Mouse (Mus musculus): ENCODE measurements around the gene Gm9112. TPM values are rescaled to one million over a fixed set of nuclear protein-coding genes. Genes with fewer than 3 reads are reported as not detected.
"Not testable (repeated sequence)": the region's sequence is repeated elsewhere in the genome, so short reads cannot be mapped to it uniquely, and the experiment has no call there.

The Gm9112 gene
- not detected in 2 replicates for polyA plus RNA-seq (2016; fragmentation: Nextera tagmentation; extraction: Ambion mirVana)

GRCm38 (mm10) chrX:102707535-102707934 is at the start of gene Gm9112, which contains the start of gene Dmrtc1b:
Gene Gm9112, minus strand, starts transcription at chrX:102707635.
Gene Dmrtc1b, plus strand, starts transcription at chrX:102707865.
- H3K4me1 ChIP-seq; H3K36me3 ChIP-seq; ATAC-seq (ENCODE audit: low FRiP score); H3K4me2 ChIP-seq (replicated peaks); H3K27ac ChIP-seq; H3K9ac ChIP-seq; H3K4me3 ChIP-seq; H3K27me3 ChIP-seq; H3K9me3 ChIP-seq (replicated peaks): not testable (repeated sequence)
- WGBS: 81% methylated on average over 10 of the region's 10 CpGs

GRCm38 (mm10) chrX:102724226-102724625 is 16.8 kb upstream of the Gm9112 start:
- 94% methylated on average over 6 of the region's 6 CpGs for WGBS
- H3K9ac ChIP-seq; H3K27me3 ChIP-seq; ATAC-seq (ENCODE audit: low FRiP score); H3K4me3 ChIP-seq; H3K9me3 ChIP-seq (replicated peaks); H3K27ac ChIP-seq; H3K36me3 ChIP-seq; H3K4me2 ChIP-seq (replicated peaks); H3K4me1 ChIP-seq: not testable (repeated sequence)

DNA sequence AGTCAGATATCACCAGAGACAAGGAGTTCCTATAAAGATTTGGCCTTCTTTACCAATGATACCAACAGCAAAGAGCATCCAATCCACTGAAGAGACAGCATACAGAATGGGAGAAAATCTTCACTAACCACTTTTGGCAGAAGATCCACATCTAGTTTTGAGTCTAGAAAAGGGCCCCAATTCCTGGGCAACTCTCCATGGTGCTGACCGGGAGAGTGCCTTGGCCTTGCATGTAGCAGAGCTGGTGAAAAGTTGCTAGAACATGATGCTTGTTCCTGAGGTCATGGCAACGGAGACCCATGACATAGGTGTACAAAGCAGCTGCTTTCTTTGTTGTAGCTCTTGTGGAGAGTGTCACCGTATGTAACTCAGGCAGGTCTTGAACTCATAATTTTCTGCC is 6.8 kb downstream of the Gm9112 start:
- not testable (repeated sequence) for H3K4me1 ChIP-seq; H3K9ac ChIP-seq; ATAC-seq (ENCODE audit: low FRiP score); H3K27ac ChIP-seq; H3K27me3 ChIP-seq; H3K4me3 ChIP-seq; H3K36me3 ChIP-seq; H3K4me2 ChIP-seq (replicated peaks); H3K9me3 ChIP-seq (replicated peaks)
- WGBS: 75% methylated on average over 3 of the region's 3 CpGs

- not testable (repeated sequence) for H3K9me3 ChIP-seq (replicated peaks); H3K4me3 ChIP-seq; H3K9ac ChIP-seq; H3K4me1 ChIP-seq; H3K36me3 ChIP-seq; H3K27me3 ChIP-seq; H3K4me2 ChIP-seq (replicated peaks); H3K27ac ChIP-seq
- 0 out of 2 replicates have a peak, but pooled peaks have one; percentile 32 for ATAC-seq (ENCODE audit: low FRiP score)
- WGBS: 15% methylated on average over 4 of the region's 4 CpGs
These were observed 18.2 kb downstream of the Gm9112 start for GRCm38 (mm10) chrX:102689252-102689651.

DNA sequence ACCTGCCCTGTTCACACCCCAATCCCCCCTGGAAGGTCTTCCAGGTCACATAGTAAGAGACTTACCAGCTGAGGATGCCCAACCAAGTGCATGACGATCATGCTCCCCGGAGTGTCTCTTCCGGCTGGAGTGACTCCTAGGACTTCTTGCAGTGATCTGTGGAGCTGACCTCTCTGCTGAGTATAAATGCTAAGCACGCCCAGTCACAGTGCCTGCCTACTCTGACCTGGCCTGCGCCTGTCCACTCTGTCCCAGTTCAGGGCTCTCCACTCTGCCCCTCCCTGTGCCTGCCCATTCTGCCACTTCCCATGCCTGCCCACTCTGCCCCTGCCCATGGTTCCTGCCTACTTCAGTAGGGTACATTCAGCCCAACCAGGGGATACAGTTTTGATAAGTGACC is 20.6 kb downstream of the Gm9112 start, which contains the start of gene Gm3880:
Gene Gm3880 (minus strand): TSS at position 101 of the 400 bp plus-strand sequence.
- H3K4me3 ChIP-seq; H3K9ac ChIP-seq; ATAC-seq (ENCODE audit: low FRiP score); H3K27ac ChIP-seq; H3K4me2 ChIP-seq (replicated peaks); H3K36me3 ChIP-seq; H3K27me3 ChIP-seq; H3K4me1 ChIP-seq; H3K9me3 ChIP-seq (replicated peaks): not testable (repeated sequence)
- WGBS: 92% methylated on average over 5 of the region's 5 CpGs

DNA sequence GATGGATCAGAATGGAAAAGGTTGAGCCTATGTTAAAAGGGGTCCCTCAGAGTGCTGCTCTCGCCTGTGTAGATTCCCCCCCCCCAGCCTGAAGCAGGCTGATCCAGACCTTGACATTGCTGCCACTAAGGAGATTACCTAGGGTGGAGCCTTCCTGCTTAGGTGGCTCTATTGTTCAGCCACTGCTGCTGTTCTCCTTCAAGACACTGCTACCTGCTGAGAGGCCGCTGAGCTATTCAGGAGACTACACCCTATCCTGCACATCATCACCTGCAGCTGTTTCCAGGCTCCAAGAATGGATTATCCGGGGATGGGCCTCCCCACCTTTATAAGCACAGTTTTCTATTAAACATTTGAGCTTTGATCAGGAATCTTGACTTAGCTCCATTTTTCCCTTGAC is 22.7 kb downstream of the Gm9112 start:
- not testable (repeated sequence) for H3K36me3 ChIP-seq; H3K9me3 ChIP-seq (replicated peaks); ATAC-seq (ENCODE audit: low FRiP score); H3K4me2 ChIP-seq (replicated peaks); H3K9ac ChIP-seq; H3K4me3 ChIP-seq; H3K27me3 ChIP-seq; H3K27ac ChIP-seq; H3K4me1 ChIP-seq
- 49% methylated on average over 3 of the region's 3 CpGs for WGBS

GRCm38 (mm10) chrX:102666641-102667040 is 40.8 kb downstream of the Gm9112 start:
- Histone ChIP-seq H3K4me3 (no peak overlapping the region), H3K27me3 (peaks cover 3% of the 10 kb centered on the region; the same call in 1 of the 2 replicates), H3K36me3 (no peaks in the 10 kb centered on the region), H3K4me1 (no peaks in the 10 kb centered on the region), H3K9me3 (replicated peaks) (no peaks in the 10 kb centered on the region), H3K27ac (no peak overlapping the region), H3K9ac (no peak overlapping the region), H3K4me2 (replicated peaks) (no peak overlapping the region)
- WGBS: 90% methylated on average over 2 of the region's 2 CpGs
- ATAC-seq (ENCODE audit: low FRiP score): no peak

- no peaks in the 10 kb centered on the region for H3K9me3 ChIP-seq (replicated peaks)
- ATAC-seq (ENCODE audit: low FRiP score): no peak
- H3K4me1 ChIP-seq: no peaks in the 10 kb centered on the region
- 20% methylated on average over 3 of the region's 3 CpGs for WGBS
- H3K27ac ChIP-seq: no peak overlapping the region
- no peak overlapping the region for H3K4me2 ChIP-seq (replicated peaks)
- no peaks in the 10 kb centered on the region; the same call in 1 of the 2 replicates for H3K27me3 ChIP-seq
- no peak overlapping the region for H3K4me3 ChIP-seq
- H3K9ac ChIP-seq: no peak overlapping the region
- H3K36me3 ChIP-seq: no peaks in the 10 kb centered on the region
These were observed 46.7 kb downstream of the Gm9112 start for GRCm38 (mm10) chrX:102660712-102661111.

Other genes starting within 250 kb of the Gm9112 start
- 9.5 and 9.7 TPM in 2 replicates for gene Hdac8, start 202.3 kb downstream of the Gm9112 start, polyA plus RNA-seq (2016; fragmentation: Nextera tagmentation; extraction: Ambion mirVana)
- gene Phka1, start 63.4 kb downstream of the Gm9112 start, polyA plus RNA-seq (2016; fragmentation: Nextera tagmentation; extraction: Ambion mirVana): 7.8 and 9.5 TPM in 2 replicates
- gene Gm3880, start 20.7 kb downstream of the Gm9112 start, polyA plus RNA-seq (2016; fragmentation: Nextera tagmentation; extraction: Ambion mirVana): not detected in 2 replicates
- not detected in 2 replicates for gene Dmrtc1b, start 230 bp upstream of the Gm9112 start, polyA plus RNA-seq (2016; fragmentation: Nextera tagmentation; extraction: Ambion mirVana)
- gene Dmrtc1c1, start 95.3 kb upstream of the Gm9112 start, polyA plus RNA-seq (2016; fragmentation: Nextera tagmentation; extraction: Ambion mirVana): not detected in 2 replicates
- gene Dmrtc1c2, start 147.0 kb upstream of the Gm9112 start, polyA plus RNA-seq (2016; fragmentation: Nextera tagmentation; extraction: Ambion mirVana): not detected in 2 replicates
- not detected in 2 replicates for gene 1700031F05Rik, start 160.3 kb upstream of the Gm9112 start, polyA plus RNA-seq (2016; fragmentation: Nextera tagmentation; extraction: Ambion mirVana)
- 0.74 and 0.80 TPM in 2 replicates for gene Dmrtc1a, start 201.1 kb upstream of the Gm9112 start, polyA plus RNA-seq (2016; fragmentation: Nextera tagmentation; extraction: Ambion mirVana)
- gene 1700011M02Rik, start 201.3 kb upstream of the Gm9112 start, polyA plus RNA-seq (2016; fragmentation: Nextera tagmentation; extraction: Ambion mirVana): not detected in 2 replicates
- not detected in 2 replicates for gene 1700018G05Rik, start 220.7 kb upstream of the Gm9112 start, polyA plus RNA-seq (2016; fragmentation: Nextera tagmentation; extraction: Ambion mirVana)